Mouse (Mus musculus) spleen, adult 12 weeks (tissue): Measurements from ENCODE around the gene Sptssa.

Experiments
- DNase-seq: peaks from one replicate; pipeline ENCODE4 v3.0.0; 2022; ENCODE audit warnings: low spot score

The Sptssa gene

DNA sequence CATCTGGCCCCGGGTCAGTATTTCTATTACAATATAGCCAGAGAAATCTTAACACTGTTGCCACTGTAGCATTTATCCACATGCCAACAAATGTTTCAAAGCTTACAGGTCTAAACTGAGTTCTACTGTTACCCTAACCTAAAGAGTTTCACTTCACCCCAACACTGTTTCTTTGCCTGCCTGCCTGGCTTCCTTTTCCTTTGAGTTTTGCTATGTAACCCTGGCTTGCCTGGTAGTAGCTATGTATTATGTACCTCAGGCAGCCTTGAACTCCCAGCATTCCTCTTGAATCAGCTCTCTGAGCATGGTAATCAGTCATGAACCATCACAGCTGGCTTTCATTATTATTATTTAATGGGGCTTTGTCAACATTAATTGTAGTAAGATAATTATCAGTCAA is 1.6 kb downstream of the Sptssa start:
- DNase-seq: no peak

DNA sequence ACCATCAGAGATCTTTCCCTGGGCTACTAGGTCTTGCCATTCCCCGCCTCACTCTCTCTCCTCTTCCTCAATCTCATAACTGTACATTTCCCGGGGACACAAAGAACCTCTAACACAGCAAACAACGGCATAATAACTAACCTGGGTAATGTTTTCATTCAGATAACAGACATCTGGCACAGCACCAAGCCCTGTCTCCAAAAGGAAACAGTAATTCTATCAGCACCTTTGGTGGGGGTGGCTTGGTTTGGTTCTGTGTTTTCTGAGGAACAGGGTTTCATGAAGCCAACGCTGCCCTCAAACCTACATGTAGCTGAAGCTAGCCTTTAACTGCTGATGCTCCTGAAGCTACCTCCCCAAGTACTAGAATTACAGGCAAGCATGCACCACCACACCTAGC is 2.2 kb downstream of the Sptssa start:
- no peak for DNase-seq

DNA sequence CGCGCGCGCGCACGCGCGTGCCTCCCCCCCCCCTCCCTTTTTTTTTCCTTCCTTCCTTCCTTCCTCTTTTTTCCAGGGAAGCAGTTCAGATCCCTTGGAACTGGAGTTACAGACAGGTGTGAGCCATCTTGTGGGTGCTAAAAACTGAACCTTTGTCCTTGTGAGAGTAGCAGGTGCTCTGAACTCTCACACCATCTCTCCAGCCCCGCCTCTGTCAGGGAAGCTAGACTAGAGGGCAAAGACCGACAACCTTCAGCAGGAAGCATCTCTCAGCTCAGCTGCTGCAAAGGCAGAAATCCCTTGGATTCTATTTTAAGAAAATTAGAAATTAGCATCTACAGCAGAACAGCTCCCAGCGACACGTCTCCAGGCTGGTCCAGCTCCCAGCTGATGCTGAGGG is 4.0 kb downstream of the Sptssa start:
- no peak for DNase-seq

DNA sequence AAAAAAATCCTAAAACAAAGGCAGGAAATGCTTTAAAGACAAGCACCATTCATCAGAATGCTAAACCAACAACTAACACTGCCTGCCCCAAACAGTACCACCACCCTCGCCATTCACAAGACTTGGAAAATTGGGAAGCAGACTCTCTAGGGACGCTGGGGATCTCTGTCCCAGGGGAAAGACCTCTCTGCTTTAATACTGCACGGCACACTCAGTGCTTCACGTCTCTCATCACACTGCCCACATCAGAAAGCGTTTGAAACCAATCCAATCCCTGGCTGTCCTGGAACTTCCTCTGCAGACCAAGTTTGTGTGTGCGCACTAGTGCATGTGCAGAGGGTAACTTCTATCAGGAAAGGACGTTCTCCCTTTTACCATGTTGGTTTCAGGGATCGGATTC is 4.6 kb downstream of the Sptssa start:
- DNase-seq: no peak

DNA sequence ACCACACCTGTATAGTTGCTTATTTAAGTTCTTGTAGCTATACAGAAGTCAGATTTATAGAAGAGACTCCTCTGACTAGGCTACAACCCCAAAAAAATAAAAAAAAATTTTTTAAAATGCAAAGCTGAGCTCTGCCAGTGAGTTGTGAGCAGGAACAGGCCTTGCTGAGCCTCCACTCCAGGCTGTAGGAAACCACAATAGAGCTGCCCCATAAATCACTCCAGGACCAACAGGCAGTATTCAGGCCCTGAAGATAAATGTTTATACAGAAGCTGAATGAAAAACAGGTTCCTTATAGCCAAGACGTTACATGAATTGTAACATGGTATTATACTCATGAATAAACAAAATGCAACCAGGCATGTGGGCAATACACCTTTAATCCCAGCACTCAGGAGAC is 5.2 kb downstream of the Sptssa start:
- no peak for DNase-seq

DNA sequence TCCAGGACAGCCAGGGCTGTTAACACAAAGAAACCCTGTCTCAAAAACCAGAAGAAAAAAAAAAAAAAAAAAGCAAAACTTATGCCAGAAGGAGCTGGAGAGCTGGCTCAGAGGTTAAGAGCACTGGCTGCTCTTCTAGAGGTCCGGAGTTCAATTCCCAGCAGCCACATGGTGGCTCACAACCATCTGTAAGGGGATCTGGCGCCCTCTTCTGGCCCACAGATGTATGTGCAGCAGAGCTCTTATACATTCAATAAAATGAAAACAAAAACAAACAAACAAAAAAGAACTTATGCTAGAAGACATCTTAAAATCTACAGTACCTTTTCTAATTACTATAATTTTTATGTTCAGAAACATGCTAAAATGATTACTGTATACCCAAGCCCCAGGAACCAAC is 11.4 kb downstream of the Sptssa start:
- no peak for DNase-seq

DNA sequence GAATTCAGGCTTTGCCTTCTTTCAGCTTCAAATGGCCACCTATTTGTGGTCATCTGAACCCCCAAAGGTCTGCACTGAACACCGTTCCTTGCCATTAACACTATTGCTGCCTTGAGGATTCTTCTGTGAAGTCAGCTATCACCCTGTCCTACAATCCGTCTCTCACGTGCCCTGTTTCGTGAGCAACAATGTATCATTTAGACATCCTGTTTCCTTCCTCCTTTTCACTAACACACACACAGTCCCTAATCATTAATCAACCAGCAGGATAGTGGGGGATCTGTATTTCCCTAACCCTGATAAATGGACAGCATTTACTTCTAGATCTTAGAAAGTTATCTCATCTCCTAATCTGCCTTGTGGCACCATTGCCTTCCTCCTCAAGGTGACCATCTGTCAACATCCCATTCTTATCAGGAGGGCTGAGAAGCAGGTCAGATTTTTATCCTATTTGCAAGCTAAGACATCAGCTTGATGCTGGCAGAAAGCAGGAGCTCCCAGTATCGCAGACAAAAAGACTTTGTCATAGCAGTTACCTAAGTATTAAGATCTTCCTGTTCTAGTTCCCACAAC is 13.0 kb downstream of the Sptssa start:
- no peak for DNase-seq

DNA sequence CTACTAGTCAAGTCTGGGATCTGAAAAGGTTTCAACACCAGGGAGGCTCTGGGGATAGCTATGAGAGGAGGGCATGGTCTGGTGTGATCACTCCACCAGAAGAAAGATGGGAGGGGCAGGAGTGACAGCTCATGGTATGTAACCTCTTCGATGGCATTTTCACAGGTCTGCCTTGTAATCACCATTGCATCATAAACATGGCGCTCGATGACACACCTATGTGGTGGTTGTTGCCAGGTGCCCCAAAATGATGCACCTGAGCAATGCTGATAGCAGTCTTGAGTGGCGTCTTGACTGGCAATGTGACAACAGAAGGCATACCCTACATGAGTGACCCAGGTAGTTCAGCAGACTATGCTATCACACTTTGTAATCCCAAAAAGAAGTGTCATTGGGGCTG is 15.0 kb downstream of the Sptssa start:
- DNase-seq: no peak

DNA sequence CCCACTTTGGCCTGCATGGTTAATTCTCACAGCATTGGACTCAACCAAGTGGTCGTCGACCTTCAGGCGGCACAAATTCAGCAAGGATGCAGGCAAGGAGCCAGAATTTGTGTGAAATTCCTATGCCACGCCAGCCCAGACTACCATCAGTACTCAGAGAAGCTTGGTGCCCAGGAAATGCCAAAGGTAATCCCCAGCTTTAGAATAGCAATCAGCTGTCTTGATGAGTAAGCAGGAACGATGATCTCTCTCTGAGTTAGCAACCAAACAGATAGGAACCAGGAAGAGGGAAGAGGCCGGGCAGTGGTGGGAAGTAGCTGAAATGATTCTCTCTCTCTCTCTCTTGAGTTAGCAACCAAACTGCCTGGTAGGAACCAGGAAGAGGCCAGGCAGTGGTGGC is 16.1 kb downstream of the Sptssa start:
- no peak for DNase-seq

DNA sequence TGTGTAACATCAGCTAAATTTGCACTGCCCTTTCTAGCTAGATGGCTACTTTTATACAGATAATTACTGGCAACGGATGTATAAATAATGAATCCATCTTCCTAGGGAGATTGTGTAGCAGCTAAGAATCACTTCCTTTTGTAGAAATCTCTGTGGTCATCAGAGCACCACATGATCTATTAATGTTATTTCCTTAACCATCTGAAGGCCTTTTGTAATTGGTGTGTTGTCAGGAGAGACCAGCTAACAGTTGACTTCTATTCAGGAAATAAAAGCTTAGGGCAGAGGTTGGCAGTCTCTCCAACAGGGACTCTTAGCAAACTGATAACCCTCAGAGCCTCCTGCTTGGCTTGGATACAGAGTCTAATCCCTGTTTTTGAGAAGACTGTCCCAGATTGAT is 19.3 kb downstream of the Sptssa start:
- no peak for DNase-seq

DNA sequence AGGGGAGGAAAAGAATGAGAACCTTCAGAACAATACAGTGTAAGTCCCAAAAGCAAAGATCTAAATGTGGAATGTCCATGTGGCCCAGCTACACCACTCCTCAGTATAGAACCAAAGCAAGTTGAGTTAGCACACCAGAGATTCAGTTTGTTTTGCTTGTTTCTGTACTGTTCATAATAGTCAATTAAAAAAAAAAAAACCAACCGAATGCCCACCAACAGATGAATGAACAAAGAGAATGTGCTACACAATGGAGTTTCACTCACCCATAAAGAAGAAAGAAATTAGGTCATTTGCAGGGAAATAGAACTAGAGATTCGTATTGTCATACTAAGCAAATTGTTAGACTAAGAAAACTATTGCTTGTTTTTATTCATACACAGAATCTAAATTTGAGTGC is 24.2 kb downstream of the Sptssa start:
- no peak for DNase-seq

DNA sequence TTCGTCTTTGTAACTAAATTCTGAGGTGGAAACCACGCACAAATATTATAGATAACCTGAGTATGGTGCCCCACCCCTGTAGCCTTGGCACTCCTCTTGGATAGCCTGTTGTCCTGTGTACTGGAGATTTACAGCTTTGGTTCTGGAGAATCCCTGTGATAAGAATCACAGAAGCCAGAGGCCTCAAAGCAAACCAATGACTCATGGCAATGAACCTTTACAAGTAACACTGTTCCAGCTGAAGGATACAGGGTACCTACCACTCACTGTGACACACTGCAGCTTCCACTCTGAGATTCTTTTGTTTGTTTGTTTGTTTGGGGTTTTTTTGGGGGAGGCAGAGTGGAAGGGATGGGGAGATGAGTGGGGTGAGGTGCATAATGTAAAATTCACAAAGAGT is 34.4 kb downstream of the Sptssa start:
- no peak for DNase-seq

DNA sequence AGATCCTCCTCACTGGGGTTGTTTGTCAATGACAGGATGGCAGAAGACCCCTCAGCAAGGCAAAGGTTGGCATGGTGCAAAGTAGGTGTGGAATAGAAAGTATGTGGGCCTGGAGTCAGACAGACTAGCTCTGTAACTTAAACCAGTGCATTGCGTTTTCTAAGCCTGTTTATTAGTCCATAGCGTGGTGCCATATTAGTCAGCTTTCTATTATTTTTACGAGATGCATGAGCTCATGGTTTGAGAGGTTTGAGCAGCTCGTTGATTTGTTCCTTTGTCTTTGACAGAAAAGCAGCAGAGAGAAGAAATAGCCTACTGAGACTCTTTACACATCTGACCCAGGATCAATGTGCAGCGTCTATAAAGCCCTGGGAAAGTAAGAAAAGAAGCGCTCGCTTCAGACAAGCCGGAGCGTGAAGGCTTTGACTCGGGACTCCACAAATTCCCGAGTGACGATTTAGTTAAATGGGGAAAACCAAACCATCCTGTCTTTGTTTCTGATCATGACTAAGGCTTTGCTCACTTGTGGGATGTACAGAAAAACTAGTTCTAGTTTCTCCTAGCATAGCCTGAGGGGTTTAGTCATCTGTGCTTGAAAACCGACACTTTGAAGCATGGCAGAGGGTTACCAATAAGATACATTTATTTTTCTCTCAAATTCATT is 36.2 kb downstream of the Sptssa start:
- no peak for DNase-seq

DNA sequence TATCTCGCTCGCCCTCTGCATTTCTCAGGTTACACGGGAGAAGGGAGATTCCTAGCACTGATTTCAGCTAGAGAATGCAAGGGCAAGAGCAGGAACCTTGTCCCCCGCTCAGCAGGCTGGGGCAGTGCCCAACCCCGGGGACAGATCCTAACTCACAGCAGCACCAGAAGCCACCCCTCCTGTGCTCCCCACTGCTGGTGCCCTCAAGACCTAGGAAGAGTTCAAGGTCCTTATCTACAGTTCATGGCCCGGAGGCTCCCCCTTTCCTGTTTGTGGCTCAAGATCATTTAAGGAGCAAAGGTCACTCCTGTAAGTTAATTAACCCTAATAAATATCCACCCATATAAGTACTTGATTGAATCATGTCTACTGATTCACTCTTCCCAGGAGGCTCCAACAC is 47.4 kb downstream of the Sptssa start:
- no peak for DNase-seq

DNA sequence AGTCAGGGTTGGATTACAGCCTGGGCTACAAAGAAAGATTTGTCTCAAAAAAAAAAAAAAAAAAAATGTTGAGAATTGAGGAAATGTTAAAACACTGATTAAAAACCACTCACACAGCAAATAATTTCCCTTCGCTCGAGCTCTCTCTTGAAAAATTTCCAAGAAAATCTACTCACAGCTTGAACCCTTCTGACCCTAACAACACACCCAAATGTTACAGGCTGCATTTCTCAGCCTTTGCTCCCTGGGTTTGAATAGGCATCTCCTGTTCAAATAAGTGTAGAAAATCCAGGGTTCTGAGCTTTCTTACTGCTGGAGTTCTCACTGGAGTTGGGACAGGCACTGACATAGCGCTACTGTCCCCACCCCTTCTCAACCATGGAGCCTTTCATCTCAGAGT is 51.2 kb downstream of the Sptssa start:
- DNase-seq: no peak

DNA sequence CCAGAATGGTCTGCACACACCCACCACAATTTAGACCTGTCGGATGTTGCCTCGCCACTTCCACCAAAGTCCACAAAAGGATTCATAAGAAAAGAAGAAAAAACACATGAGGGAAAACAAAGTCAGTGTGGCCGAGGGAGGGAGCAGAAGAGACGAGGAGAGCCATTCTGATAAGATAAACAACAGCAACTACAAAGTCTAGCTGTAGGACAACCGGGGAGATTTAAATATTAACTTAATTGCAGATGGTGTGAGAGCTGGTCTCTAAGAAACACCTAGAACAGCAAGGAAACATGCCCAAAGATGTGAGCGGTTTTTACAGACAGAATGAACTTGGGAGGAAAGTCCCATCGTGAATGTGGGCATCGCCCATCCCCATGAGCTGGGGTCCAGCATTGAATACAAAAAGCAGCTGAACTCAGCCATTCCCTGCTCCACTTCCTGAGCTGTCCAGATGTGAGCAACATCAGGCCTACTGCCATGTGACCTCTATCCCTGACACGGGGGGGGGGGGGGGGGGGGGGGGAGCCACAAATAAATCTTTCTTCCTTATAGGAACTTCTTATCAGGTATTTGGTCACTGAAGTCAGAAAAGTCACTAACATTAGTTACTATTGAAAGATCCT is 52.7 kb downstream of the Sptssa start:
- DNase-seq: no peak

DNA sequence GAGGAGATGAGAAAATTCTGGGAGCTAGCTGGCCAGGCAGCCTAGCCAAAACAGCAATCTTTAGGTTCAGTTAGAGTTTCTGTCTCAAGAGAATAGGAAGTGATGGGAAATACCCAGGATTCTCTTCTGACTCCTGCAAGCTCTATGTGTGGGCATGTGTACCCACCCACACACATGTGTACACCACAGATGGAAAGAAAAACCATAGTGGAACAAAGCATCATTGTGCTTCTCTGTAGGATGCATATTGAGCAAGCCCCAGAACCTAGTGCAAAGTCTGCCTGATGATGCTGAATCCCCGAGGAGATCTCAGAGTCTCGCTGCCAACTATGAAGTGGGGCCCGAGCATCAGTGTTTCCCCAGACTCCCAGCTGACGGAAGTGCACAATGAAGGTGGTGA is 55.9 kb downstream of the Sptssa start:
- DNase-seq: no peak

DNA sequence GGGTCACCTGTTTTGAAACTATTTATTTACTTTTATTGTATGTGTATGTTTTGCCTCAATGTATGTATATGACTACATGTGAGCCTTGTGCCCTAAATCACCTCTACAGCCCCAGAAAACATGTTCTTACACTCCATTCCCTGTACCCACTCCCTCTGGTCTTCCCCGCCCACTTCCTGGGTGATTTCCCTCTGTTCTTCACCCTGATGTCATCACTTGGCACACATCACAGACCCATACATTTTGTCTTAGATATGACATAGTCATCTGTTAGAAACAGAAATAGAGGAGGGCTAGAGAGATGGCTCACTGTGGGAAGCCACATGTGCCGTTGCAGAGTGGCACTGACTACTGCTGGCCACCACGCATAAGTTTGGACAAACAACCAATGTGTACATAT is 58.0 kb downstream of the Sptssa start:
- DNase-seq: no peak

DNA sequence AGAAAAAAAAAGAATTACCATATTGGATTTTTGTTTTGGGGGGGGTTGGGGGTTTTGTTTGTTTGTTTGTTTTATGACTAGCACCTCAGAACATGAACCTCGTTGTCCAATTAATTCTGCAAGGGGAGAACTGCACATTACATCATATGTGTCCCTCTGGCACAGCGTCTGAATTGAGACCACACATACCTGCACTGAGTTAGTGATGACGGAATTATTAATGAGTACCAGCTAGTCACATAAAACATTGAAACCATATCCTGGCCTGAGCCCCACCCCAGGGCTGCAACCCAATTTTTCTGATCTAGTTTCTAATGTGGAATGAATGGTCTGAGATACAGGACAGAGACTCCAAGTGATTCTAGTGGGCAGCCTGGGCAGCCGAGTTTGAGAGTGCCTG is 59.7 kb downstream of the Sptssa start:
- no peak for DNase-seq
